22 mouse cellular contexts compared by ENCODE assay signal in the genomic region with DNA sequence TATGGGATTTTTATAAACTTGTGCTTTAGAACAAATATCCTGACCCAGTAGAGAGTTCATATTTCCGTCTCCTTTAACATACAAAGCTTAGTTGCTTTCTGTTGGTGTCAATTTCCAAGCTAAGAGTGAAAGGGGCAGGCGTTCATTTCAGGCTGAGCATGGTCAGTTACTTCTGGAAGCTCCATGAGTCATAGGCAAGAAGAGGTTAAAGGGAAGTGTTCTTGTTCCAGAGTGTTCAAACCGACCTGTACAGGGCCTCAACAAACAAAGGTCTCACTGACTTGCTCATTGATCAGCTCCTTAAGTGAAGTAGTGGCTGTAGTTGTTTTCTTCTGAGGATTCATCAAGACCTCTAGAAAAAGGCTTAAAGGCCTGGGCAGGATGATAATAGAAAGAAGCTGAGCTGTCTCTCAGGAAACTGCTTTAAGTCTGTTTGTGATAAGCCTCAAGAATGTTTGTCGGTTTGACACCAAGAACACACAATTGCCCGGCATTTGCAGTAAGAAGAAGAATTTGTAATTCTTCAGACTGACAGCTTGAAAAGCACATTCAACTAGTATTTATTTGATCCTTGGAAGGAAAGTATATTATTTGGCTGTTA.
DNase-seq lines count a peak whose midpoint lies in the region; ATAC-seq and TF ChIP-seq lines count a peak whose summit lies in the region.
"Had no signal": no experiment of that assay in that cellular context is flagged by ENCODE, and none has a peak within 500 bp of the region (broad histone marks: within the 10 kb centered on the region; RNA-seq: fewer than 3 reads in every experiment).

No protein-coding gene starts in this region.

- no peak overlapping the region for H3K4me3 ChIP-seq in heart, embryonic 11.5 days (ENCODE audit: low read depth, low read length)
- no peak overlapping the region for H3K4me3 ChIP-seq in heart, adult 2 months
- peak overlapping the region; percentile 38 for H3K4me3 ChIP-seq in megakaryocyte, embryonic 14.5 days (replicated peaks)
- H3K4me3 ChIP-seq in intestine, embryonic 16.5 days (ENCODE audit: low read length), result no peak overlapping the region
- H3K4me3 ChIP-seq in stomach, embryonic 16.5 days (replicated peaks; ENCODE audit: low read length), result no peak overlapping the region
- no peak overlapping the region for H3K4me3 ChIP-seq in hindbrain, embryonic 11.5 days (ENCODE audit: low read depth, low read length)

- no peaks in the 10 kb centered on the region for H3K9me3 ChIP-seq in heart, embryonic 11.5 days (replicated peaks; ENCODE audit: control insufficient read depth, low read length)
- no peaks in the 10 kb centered on the region for H3K9me3 ChIP-seq in megakaryocyte, embryonic 14.5 days
- H3K9me3 ChIP-seq in intestine, embryonic 16.5 days (ENCODE audit: control insufficient read depth, low read length), result no peaks in the 10 kb centered on the region
- H3K9me3 ChIP-seq in stomach, embryonic 16.5 days (replicated peaks; ENCODE audit: control insufficient read depth, low read length), result no peaks in the 10 kb centered on the region
- H3K9me3 ChIP-seq in hindbrain, embryonic 11.5 days (ENCODE audit: control insufficient read depth, low read length), result no peaks in the 10 kb centered on the region
- H3K9me3 ChIP-seq: G1E had no signal

- intact Hi-C loops in heart, adult 2 months (cut with DNase I), result no loop called here

- TF ChIP-seq POLR2A in heart, adult 2 months (IDR thresholded peaks at IDR 0.05; ENCODE audit: insufficient read depth, low read depth, low read length), result no peak

- DNase-seq in heart, adult 2 months, result no peak
- no peak for DNase-seq in urinary bladder, postnatal 10 days (ENCODE audit: low spot score)
- no peak for DNase-seq in hindbrain, embryonic 11.5 days (ENCODE audit: low spot score)
- DNase-seq: cerebellum, adult 9-10 months; gastrocnemius, postnatal 10 days; heart, adult 11 months; heart, postnatal 10 days; kidney, adult 11 months; layer of hippocampus, postnatal 36 days; lung, embryonic 14.5 days; right cerebral cortex, postnatal 14 days; spleen, adult 18-20 months; thymus, adult 2 months had no signal

- H3K27me3 ChIP-seq in heart, embryonic 11.5 days (ENCODE audit: control insufficient read depth, insufficient read depth, low read length), result peaks cover 5% of the 10 kb centered on the region; the same call in 1 of the 2 replicates
- H3K27me3 ChIP-seq in heart, adult 2 months (ENCODE audit: control insufficient read depth, insufficient read depth, low read length), result no peaks in the 10 kb centered on the region
- no peaks in the 10 kb centered on the region for H3K27me3 ChIP-seq in megakaryocyte, embryonic 14.5 days (replicated peaks)
- no peaks in the 10 kb centered on the region for H3K27me3 ChIP-seq in intestine, embryonic 16.5 days (replicated peaks; ENCODE audit: control insufficient read depth, insufficient read depth, low read length)
- no peaks in the 10 kb centered on the region; the same call in 1 of the 2 replicates for H3K27me3 ChIP-seq in stomach, embryonic 16.5 days (ENCODE audit: control insufficient read depth, insufficient read depth, low read length)
- peaks cover 9% of the 10 kb centered on the region; the same call in 1 of the 2 replicates for H3K27me3 ChIP-seq in hindbrain, embryonic 11.5 days (ENCODE audit: control insufficient read depth, insufficient read depth, low read length)

- no peak overlapping the region for H3K4me2 ChIP-seq in heart, embryonic 11.5 days
- no peak overlapping the region for H3K4me2 ChIP-seq in intestine, embryonic 16.5 days (ENCODE audit: low read depth, low read length)
- H3K4me2 ChIP-seq in stomach, embryonic 16.5 days (ENCODE audit: low read depth, low read length), result no peak overlapping the region
- no peak overlapping the region for H3K4me2 ChIP-seq in hindbrain, embryonic 11.5 days (replicated peaks; ENCODE audit: low read depth, low read length)
- H3K4me2 ChIP-seq: hindbrain, embryonic 14.5 days; lung, embryonic 14.5 days had no signal

- TF ChIP-seq EP300 in heart, adult 2 months (IDR thresholded peaks at IDR 0.05; ENCODE audit: insufficient read depth, low read depth, low read length), result no peak

- no peak for ATAC-seq in heart, embryonic 11.5 days (replicated peaks; ENCODE audit: insufficient number of reproducible peaks, low FRiP score, low TSS enrichment)
- ATAC-seq in megakaryocyte, adult 5-6 weeks (ENCODE audit: poor library complexity, severe bottlenecking), result no peak
- peak; percentile 80 for ATAC-seq in intestine, embryonic 16.5 days
- no peak for ATAC-seq in stomach, embryonic 16.5 days (ENCODE audit: insufficient read depth, low FRiP score)
- no peak for ATAC-seq in hindbrain, embryonic 11.5 days (ENCODE audit: low FRiP score)
- ATAC-seq: midbrain, embryonic 16.5 days had no signal

- H3K79me2 ChIP-seq in heart, adult 2 months (replicated peaks; ENCODE audit: control insufficient read depth, insufficient read depth, low read length), result no peaks in the 10 kb centered on the region

- no peak overlapping the region for H3K9ac ChIP-seq in heart, embryonic 11.5 days (ENCODE audit: low read depth, low read length)
- no peak overlapping the region for H3K9ac ChIP-seq in heart, adult 2 months (ENCODE audit: low read depth, low read length)
- H3K9ac ChIP-seq in intestine, embryonic 16.5 days (ENCODE audit: low read depth, low read length), result no peak overlapping the region
- H3K9ac ChIP-seq in stomach, embryonic 16.5 days (ENCODE audit: low read length), result no peak overlapping the region
- no peak overlapping the region for H3K9ac ChIP-seq in hindbrain, embryonic 11.5 days (ENCODE audit: low read depth, low read length)
- H3K9ac ChIP-seq: hindbrain, embryonic 14.5 days; lung, embryonic 14.5 days had no signal

- H3K27ac ChIP-seq in heart, embryonic 11.5 days (ENCODE audit: low read depth, low read length), result peak overlapping the region; percentile 46
- H3K27ac ChIP-seq in heart, adult 2 months, result no peak overlapping the region
- no peak overlapping the region for H3K27ac ChIP-seq in intestine, embryonic 16.5 days (ENCODE audit: low read length)
- peak overlapping the region; percentile 41; the same call in 1 of the 2 replicates for H3K27ac ChIP-seq in stomach, embryonic 16.5 days (ENCODE audit: low read length)
- no peak overlapping the region for H3K27ac ChIP-seq in hindbrain, embryonic 11.5 days (ENCODE audit: low read depth, low read length)
- H3K27ac ChIP-seq: hindbrain, embryonic 14.5 days; macrophage had no signal

- TF ChIP-seq CTCF in heart, adult 2 months (IDR thresholded peaks at IDR 0.05), result no peak

- WGBS in heart, embryonic 11.5 days (ENCODE audit: insufficient replicate concordance), result 43% methylated on average over 5 of the region's 5 CpGs
- 45% methylated on average over 5 of the region's 5 CpGs for WGBS in heart, adult 2 months
- WGBS in intestine, embryonic 16.5 days, result 44% methylated on average over 5 of the region's 5 CpGs
- 33% methylated on average over 5 of the region's 5 CpGs for WGBS in stomach, embryonic 16.5 days
- 58% methylated on average over 5 of the region's 5 CpGs for WGBS in hindbrain, embryonic 11.5 days

- H3K4me1 ChIP-seq in heart, embryonic 11.5 days (ENCODE audit: control insufficient read depth, insufficient read depth, low read length), result no peaks in the 10 kb centered on the region
- H3K4me1 ChIP-seq in heart, adult 2 months (ENCODE audit: control insufficient read depth, insufficient read depth, low read length), result no peaks in the 10 kb centered on the region
- peaks cover 27% of the 10 kb centered on the region for H3K4me1 ChIP-seq in megakaryocyte, embryonic 14.5 days
- H3K4me1 ChIP-seq in intestine, embryonic 16.5 days (ENCODE audit: control insufficient read depth, insufficient read depth, low read length), result no peaks in the 10 kb centered on the region
- no peaks in the 10 kb centered on the region; the same call in 1 of the 2 replicates for H3K4me1 ChIP-seq in stomach, embryonic 16.5 days (ENCODE audit: control insufficient read depth, insufficient read depth, low read length)
- no peaks in the 10 kb centered on the region for H3K4me1 ChIP-seq in hindbrain, embryonic 11.5 days (replicated peaks; ENCODE audit: control insufficient read depth, insufficient read depth, low read length)

- H3K36me3 ChIP-seq in heart, embryonic 11.5 days (ENCODE audit: control insufficient read depth, insufficient read depth, low read length), result no peaks in the 10 kb centered on the region
- H3K36me3 ChIP-seq in heart, adult 2 months (ENCODE audit: control insufficient read depth, insufficient read depth, low read length), result no peaks in the 10 kb centered on the region
- no peaks in the 10 kb centered on the region for H3K36me3 ChIP-seq in megakaryocyte, embryonic 14.5 days (replicated peaks; ENCODE audit: low read length)
- H3K36me3 ChIP-seq in intestine, embryonic 16.5 days (ENCODE audit: control insufficient read depth, insufficient read depth, low read length), result no peaks in the 10 kb centered on the region
- no peaks in the 10 kb centered on the region for H3K36me3 ChIP-seq in stomach, embryonic 16.5 days (ENCODE audit: control insufficient read depth, insufficient read depth, low read length)
- H3K36me3 ChIP-seq in hindbrain, embryonic 11.5 days (ENCODE audit: control insufficient read depth, insufficient read depth, low read length), result no peaks in the 10 kb centered on the region
- H3K36me3 ChIP-seq: G1E had no signal

Comparison
In these comparisons a context has a peak if more than half of its experiments do, and no peak if none do; other contexts are left out.
1. H3K27ac ChIP-seq: peak in heart, embryonic 11.5 days (single experiment) and stomach, embryonic 16.5 days (single experiment); none in heart, adult 2 months (single experiment), intestine, embryonic 16.5 days (single experiment) and hindbrain, embryonic 11.5 days (single experiment).